Comparison of ENCODE assay signal across 15 mouse cellular contexts in genomic region chr10:84926336-84926735, GRCm38 (mm10). TPM values are rescaled to one million over a fixed set of nuclear protein-coding genes. Genes with fewer than 3 reads are reported as not detected.
DNase-seq lines count a peak whose midpoint lies in the region.
"Had no signal": no experiment of that assay in that cellular context is flagged by ENCODE, and none has a peak within 500 bp of the region (broad histone marks: within the 10 kb centered on the region; RNA-seq: fewer than 3 reads in every experiment).

No protein-coding gene starts in this region.

- intact Hi-C loops in heart, postnatal 25 days (cut with DNase I), result no loop called here

- DNase-seq in adrenal gland, adult (ENCODE audit: inconsistent age in 2 of 2, low spot score in 1 of 2), result peak; percentile 59 to 85
- DNase-seq in adrenal gland, adult 18-20 months (ENCODE audit: low spot score in 2 of 2), result no peak
- peak; percentile 24 for DNase-seq in adrenal gland, adult 8-10 months
- DNase-seq in adrenal gland, postnatal 4 days (ENCODE audit: low spot score in 2 of 2), result no peak
- peak; percentile 81 for DNase-seq in heart, adult 11 months
- DNase-seq in heart, postnatal 25 days (ENCODE audit: low spot score), result no peak
- peak; percentile 46 for DNase-seq in skeletal muscle tissue, adult 2 months (ENCODE audit: low read depth, low spot score)
- DNase-seq in lung, adult 18-20 months, result no peak
- DNase-seq: B cell, adult 2 months; cerebellum, adult 11-12 months; cerebellum, adult 2 months; cerebellum, adult 9-10 months; cerebellum, postnatal 10 days; cerebellum, postnatal 25 days; forebrain, postnatal 0 days had no signal

RNA-seq across cellular contexts. Expression of gene Ric8b, which starts 8.9 kb away (rescaled TPM):
- total RNA-seq in adrenal gland, adult 18-20 months (2021), result 10 to 100 TPM; 33.6 to 42.4 TPM
- total RNA-seq in adrenal gland, adult 8-10 months (2022), result 10 to 100 TPM; 28.9 to 43.8 (median 33.8) TPM
- total RNA-seq in adrenal gland, postnatal 4 days (2021), result 10 to 100 TPM; 34.0 to 38.1 TPM
- 10 to 100 TPM; 30.1 to 32.3 TPM for total RNA-seq in heart, postnatal 25 days (2021)

Comparison
In these comparisons a context has a peak if more than half of its experiments do, and no peak if none do; other contexts are left out.
1. DNase-seq: peak in adrenal gland, adult (2 of 2), adrenal gland, adult 8-10 months (single experiment), heart, adult 11 months (single experiment) and skeletal muscle tissue, adult 2 months (single experiment); none in adrenal gland, adult 18-20 months (0 of 2), adrenal gland, postnatal 4 days (0 of 2), heart, postnatal 25 days (single experiment) and lung, adult 18-20 months (0 of 2).